Mouse (Mus musculus) left cerebral cortex, postnatal 14 days (tissue): Measurements from ENCODE around the gene Rac3. TPM values are rescaled to one million over a fixed set of nuclear protein-coding genes. Genes with fewer than 3 reads are reported as not detected.

Source experiments
- DNase-seq, 2 experiments: peaks; one replicate each; pipeline ENCODE4 v3.0.0; 2021 to 2022; ENCODE audit warnings: low spot score in 2 of 2, mixed read lengths in 1 of 2
- intact Hi-C: fragments of 180-260 bp; cut with DNase I; formaldehyde crosslinking; loops from one replicate; pipeline ENCODE4 v1.15.1; 2025
- total RNA-seq, 2 experiments: library from RNA; stranded (reverse); gene quantifications; 2 replicates each; pipeline ENCODE4 v1.2.3; 2021

Rac3 gene
- total RNA-seq, 2 experiments from 2014 or later: 92.2 to 99.5 TPM

DNA sequence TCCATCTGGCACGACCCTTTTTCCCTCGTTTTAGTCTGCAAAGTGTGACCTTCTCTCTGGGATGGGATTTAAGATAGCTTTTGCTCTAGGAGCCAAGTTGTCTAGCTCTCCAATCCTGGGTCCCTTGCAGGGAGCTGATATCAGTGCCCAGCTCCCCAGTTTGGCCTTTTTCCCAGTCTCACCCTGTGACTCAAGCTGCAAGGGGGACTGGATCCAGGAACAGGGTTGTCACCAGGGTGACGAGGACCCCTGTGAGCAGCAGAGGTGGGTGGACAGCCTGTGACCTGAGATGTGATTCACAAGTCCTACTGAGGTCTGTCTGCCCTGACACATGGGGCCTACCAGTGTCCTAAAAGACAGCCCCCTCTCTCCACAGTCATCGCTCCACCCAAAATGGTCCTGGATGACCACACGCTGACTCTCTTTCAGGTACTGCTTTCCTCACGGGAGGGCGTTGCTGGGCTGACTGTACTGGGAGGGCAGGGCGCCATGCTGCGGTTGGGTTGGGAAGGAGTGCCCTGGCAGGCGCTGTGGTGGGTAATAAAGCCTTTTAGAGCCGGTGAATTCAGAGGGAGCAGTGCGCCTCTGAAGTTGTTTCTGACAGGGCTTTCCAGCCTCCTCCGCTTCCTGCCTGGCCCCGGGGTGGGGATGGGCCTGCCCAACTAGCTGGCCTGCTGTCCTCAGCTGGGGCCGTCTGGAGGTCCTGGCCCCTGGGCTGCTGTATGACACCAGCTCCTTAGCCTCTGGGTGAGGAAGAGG lies 17.4 kb upstream of the Rac3 start:
- no peak for DNase-seq
- intact Hi-C loops: no loop called here

DNA sequence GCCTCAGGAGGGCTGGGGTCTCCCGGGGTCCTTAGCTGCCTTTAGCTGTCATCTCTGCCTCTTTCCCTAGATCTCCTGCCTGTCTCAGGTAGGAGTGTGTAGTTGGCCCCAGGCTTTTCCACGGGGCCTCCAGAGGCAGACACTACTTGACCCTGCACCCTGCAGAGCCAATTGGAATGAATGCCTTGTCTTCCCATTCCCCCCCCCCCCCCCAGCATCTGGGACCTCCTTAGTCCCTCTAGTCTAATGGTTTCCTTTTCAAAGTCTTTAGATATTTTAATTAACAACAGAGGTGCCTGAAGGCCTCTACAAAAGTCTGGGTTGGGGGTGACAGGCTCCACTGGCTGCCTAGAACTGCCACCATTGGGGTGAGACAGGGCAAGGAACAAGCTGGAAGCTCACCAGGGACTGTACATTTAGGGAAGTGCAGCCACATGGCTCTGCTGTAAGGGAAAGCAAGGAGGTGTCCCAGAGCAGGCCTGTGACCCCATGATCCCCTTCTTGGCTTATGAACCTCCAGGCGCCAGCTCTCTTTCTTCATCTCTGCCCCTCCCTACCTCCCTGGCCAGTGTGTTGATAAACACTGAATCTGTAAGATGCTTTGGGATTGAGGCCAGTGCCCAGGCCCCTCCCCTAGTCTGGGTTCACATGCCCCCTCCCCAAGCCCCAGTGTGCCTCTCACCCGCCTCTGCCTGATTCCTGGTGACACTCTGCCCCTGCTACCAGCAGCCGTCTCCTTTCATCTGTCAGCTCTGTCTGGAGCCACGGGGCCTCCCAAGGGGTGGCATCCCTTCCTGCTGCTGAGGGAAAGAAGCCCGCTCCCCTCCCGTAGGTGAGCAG lies 16.6 kb upstream of the Rac3 start:
- intact Hi-C loops: no loop called here
- DNase-seq: no peak

DNA sequence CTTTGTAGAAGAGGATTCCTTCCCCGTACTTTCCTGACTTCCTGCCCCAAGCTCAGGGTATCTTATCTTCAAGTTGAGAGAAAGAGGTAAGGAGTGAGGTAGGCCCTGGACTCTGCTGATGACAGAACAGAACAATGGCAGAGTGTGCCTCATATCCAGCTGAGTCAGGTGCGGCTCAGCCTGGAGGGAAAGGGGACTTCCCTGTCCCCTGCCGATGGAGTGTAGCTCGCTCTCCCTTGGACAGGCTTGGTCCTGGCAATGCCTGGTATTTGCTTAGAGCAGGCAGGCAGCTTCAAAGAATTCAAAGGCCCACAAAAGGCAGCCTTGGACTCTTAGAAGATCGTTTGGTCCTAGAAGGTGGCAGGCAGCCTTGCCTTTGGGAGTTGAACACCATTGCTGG lies 15.2 kb upstream of the Rac3 start:
- DNase-seq: no peak
- intact Hi-C loops: no loop called here

GRCm38 (mm10) chr11:120707225-120707624 lies 14.0 kb upstream of the Rac3 start:
- intact Hi-C loops: no loop called here
- no peak for DNase-seq

DNA sequence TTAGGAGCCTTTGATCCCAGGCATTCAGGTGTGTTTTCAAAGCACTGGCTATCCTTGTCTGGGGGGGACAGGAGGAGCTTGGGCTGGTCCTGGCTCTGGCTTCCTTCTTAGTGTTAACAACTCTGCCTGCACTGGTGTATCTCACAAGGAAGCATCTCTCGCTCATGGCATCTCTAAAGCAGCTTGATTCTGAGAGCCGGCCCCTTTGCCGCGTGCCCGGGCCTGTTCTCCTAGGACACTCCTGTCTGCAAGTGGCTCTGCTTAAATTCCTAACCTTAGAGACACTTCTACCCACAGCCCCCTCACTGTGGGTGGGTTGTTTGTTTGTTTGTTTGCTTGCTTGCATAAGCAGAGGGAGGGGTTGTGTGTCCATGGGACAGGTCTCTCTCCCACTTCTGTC lies 13.3 kb upstream of the Rac3 start:
- intact Hi-C loops: no loop called here
- no peak for DNase-seq

GRCm38 (mm10) chr11:120709551-120709950 lies 11.7 kb upstream of the Rac3 start:
- DNase-seq: no peak
- intact Hi-C loops: no loop called here

DNA sequence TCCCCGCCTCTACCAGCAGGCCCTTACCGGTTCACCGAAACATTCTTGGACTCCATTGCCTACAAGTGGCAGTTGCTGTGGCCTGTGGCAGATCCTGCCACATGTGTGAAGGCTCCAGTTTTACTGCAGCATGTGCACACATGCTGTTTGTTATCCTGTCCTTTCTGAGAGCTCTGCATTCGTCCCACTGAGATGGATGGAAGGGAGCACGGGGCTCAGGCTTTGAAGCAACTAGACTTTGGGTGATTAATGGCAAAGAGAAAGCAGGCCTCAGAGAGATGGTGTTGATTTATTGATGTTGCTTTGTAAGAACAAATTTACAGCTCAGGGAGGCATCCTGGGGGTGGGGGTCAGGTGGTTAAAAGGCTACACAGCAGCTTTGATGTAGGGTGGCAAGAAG lies 10.6 kb upstream of the Rac3 start:
- DNase-seq: no peak
- intact Hi-C loops: loop anchor here (5.0 kb wide), 1 partner anchor 83 kb away; the partner anchor contains the start of gene Sirt7

DNA sequence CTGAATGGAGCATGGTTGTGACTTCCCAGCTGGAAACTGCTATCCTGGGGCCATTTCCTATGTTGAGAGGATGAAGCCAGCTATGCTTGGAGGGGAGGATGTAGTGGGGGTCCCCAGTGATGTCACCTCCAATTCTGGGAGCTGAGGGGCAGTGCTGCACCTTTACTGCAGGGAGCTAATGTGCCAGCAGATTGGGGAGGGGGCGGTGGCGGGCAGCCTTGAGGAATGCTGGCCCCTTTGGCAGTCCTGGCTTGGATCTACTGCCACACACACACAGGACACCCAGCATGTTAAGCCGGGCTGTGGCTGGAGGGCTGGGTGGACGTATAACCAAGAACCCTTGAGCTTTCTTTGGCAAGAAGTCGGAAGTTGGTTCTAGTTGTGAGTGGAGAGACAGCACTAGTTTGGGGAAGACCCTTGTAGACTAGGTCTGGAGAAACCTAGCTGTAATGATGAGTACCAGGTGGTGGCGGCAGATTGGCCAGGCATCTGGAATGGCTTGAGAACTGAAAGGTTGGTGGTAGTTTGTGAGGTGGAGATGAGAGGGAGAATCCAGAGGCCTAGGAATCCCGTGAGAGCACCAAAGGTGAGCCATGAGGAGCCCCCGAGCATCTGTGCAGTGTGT lies 9.2 kb upstream of the Rac3 start:
- intact Hi-C loops: loop anchor here (2.0 to 5.0 kb wide), 2 partner anchors 53 to 85 kb away; partner anchors contain the start of gene Sirt7
- no peak for DNase-seq

DNA sequence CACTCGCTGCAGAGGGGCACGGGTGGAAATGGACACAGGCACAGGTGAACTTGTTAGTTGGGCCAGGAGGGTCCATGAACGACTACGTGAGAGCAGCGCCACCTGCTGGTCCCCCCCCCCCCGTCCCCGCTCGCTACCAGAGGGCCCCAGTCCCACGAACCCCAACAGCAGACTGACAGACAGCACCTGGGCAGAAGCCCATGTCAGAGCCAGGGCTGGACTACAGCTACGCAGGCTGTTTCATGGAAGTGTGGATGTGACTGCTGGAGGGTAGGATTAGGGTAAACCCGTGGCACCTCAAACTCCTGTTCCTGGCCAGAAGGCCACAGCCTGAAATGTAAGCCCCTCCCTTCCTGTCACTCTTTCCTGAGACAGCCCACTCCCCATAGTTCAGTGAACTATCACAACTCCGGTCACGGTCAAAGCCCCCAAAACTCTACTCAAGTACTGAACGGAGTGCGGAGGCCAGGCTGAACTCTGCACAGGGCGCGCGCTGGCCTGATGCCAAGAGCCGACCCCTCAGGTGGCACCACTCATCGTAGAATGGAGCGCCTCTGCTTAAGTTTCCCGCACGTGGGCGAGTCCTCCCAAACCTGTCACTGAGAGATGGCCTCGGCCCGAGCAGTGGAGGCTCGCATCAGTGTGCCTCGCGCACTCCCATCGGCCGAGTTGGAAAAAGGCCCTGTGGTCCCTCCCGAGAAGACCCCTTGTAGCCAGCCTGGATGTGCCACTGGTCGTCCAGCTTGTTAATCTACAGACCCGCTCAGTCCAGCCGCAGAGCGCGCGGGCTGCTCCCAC lies 8.3 kb upstream of the Rac3 start:
- peak; percentile 39 to 57 for DNase-seq
- intact Hi-C loops: loop anchor here (2.0 to 5.0 kb wide), 2 partner anchors 54 to 86 kb away; partner anchors contain the start of gene Sirt7

- DNase-seq: peak; percentile 98 to 99
- intact Hi-C loops: loop anchor here (2.0 to 5.0 kb wide), 2 partner anchors 55 to 87 kb away; partner anchors contain the start of gene Sirt7
Observed at GRCm38 (mm10) chr11:120713580-120714518, 7.4 kb upstream of the Rac3 start, which contains the start of the genes Cenpx and Lrrc45. Gene Cenpx, minus strand, starts transcription at chr11:120713738. Gene Lrrc45, plus strand, starts transcription at chr11:120713925.

DNA sequence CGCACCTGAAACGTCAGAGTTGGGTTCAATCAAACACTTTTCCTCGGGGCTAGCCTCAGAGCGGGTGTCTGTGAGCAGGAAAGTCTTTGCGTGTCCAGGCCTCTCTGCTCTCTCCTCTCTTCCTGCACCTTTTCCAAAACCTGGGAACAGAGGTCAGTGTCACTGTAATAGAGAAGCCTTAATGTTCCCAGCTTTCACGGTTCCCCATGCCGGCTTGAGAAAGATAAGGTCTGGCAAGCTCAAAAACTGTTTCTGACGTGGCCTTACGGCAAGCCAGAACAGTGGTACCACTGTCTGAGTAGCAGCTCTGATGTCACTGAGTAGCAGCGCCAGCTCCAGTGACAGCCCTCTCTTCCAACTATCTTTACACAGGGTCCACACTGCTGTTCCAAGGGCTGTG lies 6.7 kb upstream of the Rac3 start:
- intact Hi-C loops: loop anchor here (5.0 kb wide), 1 partner anchor 87 kb away; the partner anchor contains the start of gene Sirt7
- DNase-seq: no peak

DNA sequence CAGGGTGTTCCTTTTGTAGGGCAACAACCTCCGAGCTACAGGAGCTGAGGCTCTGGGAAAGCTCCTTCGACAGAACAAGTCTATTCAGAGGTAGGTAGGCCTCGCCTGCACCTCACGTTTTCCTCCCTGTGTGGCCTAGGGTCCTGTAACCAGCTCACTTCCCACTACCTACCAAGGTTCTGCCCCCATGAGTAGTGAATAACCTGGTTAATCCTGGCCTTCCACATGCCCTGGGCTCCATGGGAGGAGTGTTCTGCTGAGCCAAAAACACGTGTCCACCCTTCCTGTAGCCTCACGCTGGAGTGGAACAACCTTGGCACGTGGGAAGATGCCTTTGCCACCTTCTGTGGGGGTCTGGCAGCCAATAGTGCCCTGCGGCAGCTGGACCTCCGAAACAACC lies 6.1 kb upstream of the Rac3 start:
- no peak for DNase-seq
- intact Hi-C loops: no loop called here

- DNase-seq: no peak
- intact Hi-C loops: no loop called here
Observed at GRCm38 (mm10) chr11:120719242-120719641, 2.0 kb upstream of the Rac3 start.

DNA sequence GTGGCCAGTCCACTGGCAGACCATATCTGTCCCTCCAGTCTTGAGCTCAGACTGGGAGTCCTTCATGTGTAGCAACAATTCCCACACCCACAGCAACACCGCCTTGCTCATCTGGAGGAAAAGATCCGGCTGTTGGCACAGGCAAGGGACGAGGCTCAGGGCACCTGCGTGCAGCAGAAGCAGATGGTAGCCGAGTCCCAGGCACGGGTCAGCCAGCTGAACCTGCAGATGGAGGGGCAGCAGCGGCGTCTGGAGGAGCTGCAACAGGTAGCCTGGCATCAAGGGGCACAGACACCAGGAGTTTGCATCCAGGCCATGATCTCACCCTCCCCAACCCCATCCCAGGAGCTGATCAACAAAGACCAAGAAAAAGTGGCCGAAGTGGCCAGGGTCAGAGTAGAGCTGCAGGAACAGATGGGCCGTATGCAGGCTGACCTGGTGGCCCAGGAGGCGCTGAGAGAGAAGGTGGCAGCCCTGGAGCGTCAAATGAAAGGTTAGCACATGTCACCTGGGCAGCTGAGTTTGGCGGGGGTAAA lies 1.4 kb upstream of the Rac3 start:
- intact Hi-C loops: loop anchor here (1.0 kb wide), 2 partner anchors 56 to 80 kb away; no protein-coding TSS in a partner anchor
- no peak for DNase-seq

- peak; percentile 84 to 90 for DNase-seq
- intact Hi-C loops: loop anchor here (1.0 kb wide), 2 partner anchors 56 to 80 kb away; no protein-coding TSS in a partner anchor
Observed at GRCm38 (mm10) chr11:120720450-120720849, 820 bp upstream of the Rac3 start.

DNA sequence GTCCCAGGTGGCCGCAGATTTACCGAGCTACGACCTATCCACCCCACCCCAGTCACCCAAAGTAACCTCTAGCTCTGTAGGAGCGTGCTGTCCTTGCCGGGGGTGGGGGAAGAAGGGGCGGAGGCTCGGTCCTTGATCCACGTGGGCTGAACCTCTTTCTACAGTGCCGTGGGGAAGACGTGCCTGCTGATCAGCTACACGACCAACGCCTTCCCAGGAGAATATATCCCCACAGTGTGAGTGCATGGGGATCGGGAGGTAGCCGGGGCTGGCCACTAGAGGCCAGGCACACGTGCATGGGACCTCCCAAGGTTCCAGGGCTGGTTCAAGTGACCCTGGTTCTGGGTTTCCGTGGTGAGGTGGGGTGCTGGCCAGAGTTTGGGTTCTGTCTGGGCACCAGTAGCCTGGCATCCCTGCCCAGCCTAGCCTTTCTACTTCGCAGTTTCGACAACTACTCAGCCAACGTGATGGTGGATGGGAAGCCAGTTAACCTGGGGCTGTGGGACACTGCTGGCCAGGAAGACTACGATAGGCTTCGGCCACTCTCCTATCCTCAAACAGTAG lies 879 bp downstream of the Rac3 start:
- intact Hi-C loops: no loop called here
- no peak for DNase-seq

GRCm38 (mm10) chr11:120722761-120723382 lies 1.6 kb downstream of the Rac3 start:
- intact Hi-C loops: no loop called here
- no peak for DNase-seq
